Mouse (Mus musculus) heart, embryonic 14.5 days (tissue): ENCODE data around the gene Anapc1. TPM values are rescaled to one million over a fixed set of nuclear protein-coding genes. Genes with fewer than 3 reads are reported as not detected.

Experiments used
- ATAC-seq: fragments of 200-750 bp; cut with Nextera tagmentation; 2 replicates; pipeline ENCODE4 v1.8.0; 2017; ENCODE audit warnings: low read depth, moderate TSS enrichment; ENCODE audit not compliant: insufficient number of reproducible peaks, insufficient read depth, low FRiP score
- H3K27ac ChIP-seq, 2 experiments: fragments of 200-500 bp in 1 of 2; fragments of 300-500 bp in 1 of 2; sonication (generic) in 1 of 2; replicated peaks in 1 of 2; 2 replicates each; pipeline ENCODE4 v1.5.1; 2012 to 2014; ENCODE audit warnings: low read depth in 2 of 2, low read length in 2 of 2, control low read depth in 1 of 2, mild to moderate bottlenecking in 1 of 2, mixed read lengths in 1 of 2; ENCODE audit not compliant: control insufficient read depth in 1 of 2, insufficient read depth in 1 of 2
- H3K27me3 ChIP-seq: fragments of 300-500 bp; sonication (generic); 2 replicates; pipeline ENCODE4 v1.6.1; 2014; ENCODE audit warnings: mild to moderate bottlenecking, low read length, control low read depth; ENCODE audit not compliant: control insufficient read depth, insufficient read depth
- H3K36me3 ChIP-seq: fragments of 300-500 bp; sonication (generic); 2 replicates; pipeline ENCODE4 v1.6.1; 2014; ENCODE audit warnings: mild to moderate bottlenecking, control low read depth, low read length, mixed read lengths; ENCODE audit not compliant: control insufficient read depth, insufficient read depth
- H3K4me1 ChIP-seq, 2 experiments: fragments of 200-500 bp in 1 of 2; fragments of 300-500 bp in 1 of 2; sonication (generic) in 1 of 2; 2 replicates each; pipeline ENCODE4 v1.6.1; 2012 to 2014; ENCODE audit warnings: low read length in 2 of 2, control low read depth in 1 of 2, mixed read lengths in 1 of 2; ENCODE audit not compliant: control insufficient read depth in 2 of 2, insufficient read depth in 2 of 2
- H3K4me2 ChIP-seq: fragments of 300-500 bp; sonication (generic); 2 replicates; pipeline ENCODE4 v1.6.1; 2014; ENCODE audit warnings: mild to moderate bottlenecking, low read length
- H3K4me3 ChIP-seq, 2 experiments: fragments of 200-500 bp in 1 of 2; fragments of 300-500 bp in 1 of 2; sonication (generic) in 1 of 2; 2 replicates each; pipeline ENCODE4 v1.5.1; 2012 to 2014; ENCODE audit warnings: low read length in 2 of 2, mild to moderate bottlenecking in 2 of 2, control low read depth in 1 of 2, low read depth in 1 of 2, moderate library complexity in 1 of 2; ENCODE audit not compliant: control insufficient read depth in 1 of 2, insufficient read depth in 1 of 2
- H3K9ac ChIP-seq: fragments of 300-500 bp; sonication (generic); 2 replicates; pipeline ENCODE4 v1.6.1; 2014; ENCODE audit warnings: mild to moderate bottlenecking, low read length
- H3K9me3 ChIP-seq: fragments of 300-500 bp; sonication (generic); 2 replicates; pipeline ENCODE4 v1.6.1; 2016; ENCODE audit warnings: low read length, control low read depth; ENCODE audit not compliant: control insufficient read depth
- WGBS: fragments of 180-500 bp; shearing (Covaris S2); extraction: QIAGEN DNeasy Blood & Tissue Kit; methylation state at CpG from one replicate; pipeline ENCODE4 v1.1.7; 2014; 5-methylcytosine and 5-hydroxymethylcytosine counted together
- polyA plus RNA-seq: library from polyadenylated mRNA; unstranded; fragments of >200 nt; fragmentation: Nextera tagmentation; extraction: Ambion mirVana; gene quantifications from 2 replicates; pipeline ENCODE4 v1.2.1, GENCODE M21; 2014

The Anapc1 gene
- polyA plus RNA-seq, 1 experiment from 2014 or later = 51.0 TPM

DNA sequence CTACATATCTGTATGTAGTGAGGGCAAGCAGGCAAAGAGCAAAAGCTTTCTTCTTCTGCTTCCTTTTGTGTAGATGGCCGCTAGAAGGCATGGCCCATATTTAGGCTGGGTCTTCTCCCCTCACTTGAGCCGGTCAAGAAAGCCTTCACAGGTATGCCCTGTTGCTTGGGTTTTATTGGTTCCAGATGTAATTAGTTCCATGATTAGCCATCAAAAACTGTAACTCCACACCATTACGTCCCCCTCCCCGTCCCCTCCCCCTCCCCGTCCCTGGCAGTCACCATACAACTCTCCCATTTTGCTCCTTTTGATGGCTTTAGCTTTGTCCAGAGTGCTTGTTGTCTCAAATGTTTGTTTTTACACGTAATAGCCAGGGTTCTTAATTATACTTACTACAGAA lies 25.7 kb upstream of the Anapc1 start:
- WGBS = 84% methylated on average over 6 of the region's 6 CpGs
- H3K36me3 ChIP-seq = no peaks in the 10 kb centered on the region

DNA sequence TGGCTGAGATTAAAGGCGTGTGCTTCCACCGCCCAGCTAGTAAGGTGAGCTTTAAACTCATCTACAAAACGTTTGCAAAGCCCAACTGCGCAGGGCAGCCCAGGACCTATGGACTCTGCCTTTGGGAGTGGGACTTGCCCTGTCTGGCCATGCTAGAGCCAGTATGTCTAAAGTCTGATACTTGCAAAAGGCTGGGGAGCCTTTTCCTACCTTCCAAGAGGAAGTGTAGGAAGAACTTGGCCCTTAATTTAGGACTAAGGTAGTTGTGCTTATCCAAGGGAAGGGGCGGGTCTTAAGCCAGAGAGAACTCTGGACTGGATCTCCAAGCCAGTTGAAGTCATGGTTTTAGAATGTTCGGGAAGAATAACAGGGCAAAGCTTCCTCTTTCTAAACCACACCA lies 23.4 kb upstream of the Anapc1 start:
- H3K4me3 ChIP-seq = no peak overlapping the region

More for the DNA sequence above, 25.7 kb upstream of the Anapc1 start:
- Histone ChIP-seq H3K4me1 (peaks cover 10 to 25% of the 10 kb centered on the region in 2 experiments), H3K27ac (no peak overlapping the region), H3K9me3 (no peaks in the 10 kb centered on the region), H3K9ac (no peak overlapping the region), H3K27me3 (no peaks in the 10 kb centered on the region), H3K4me2 (no peak overlapping the region), H3K4me3 (no peak overlapping the region)
- no peak for ATAC-seq

DNA sequence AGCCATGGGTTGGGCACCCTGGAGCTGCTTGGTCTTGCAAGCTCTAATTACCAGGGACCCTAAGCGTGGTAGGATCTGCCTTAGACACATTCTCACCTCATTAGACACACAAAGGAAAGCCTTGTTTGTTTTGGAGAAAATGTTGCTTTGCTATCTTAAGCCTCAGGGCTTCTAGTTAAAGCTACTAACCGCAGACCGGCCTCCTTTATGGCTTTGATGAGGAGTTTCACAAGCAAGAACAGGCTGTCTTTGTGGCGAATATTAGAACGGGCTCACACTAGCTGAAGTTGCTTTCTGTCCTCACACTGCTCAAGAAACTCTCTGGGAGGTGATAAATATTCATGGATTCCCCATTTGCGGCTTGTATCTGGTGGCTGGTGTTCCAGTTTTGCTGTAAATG lies 22.1 kb upstream of the Anapc1 start:
- Histone ChIP-seq H3K27me3 (no peaks in the 10 kb centered on the region), H3K4me3 (no peak overlapping the region), H3K4me2 (no peak overlapping the region), H3K4me1 (peaks cover 2 to 10% of the 10 kb centered on the region in 2 experiments), H3K36me3 (no peaks in the 10 kb centered on the region), H3K9me3 (no peaks in the 10 kb centered on the region), H3K27ac (no peak overlapping the region), H3K9ac (no peak overlapping the region)
- no peak for ATAC-seq
- WGBS = 43% methylated on average over 6 of the region's 6 CpGs

More for the DNA sequence above, 23.4 kb upstream of the Anapc1 start:
- no peak overlapping the region for H3K27ac ChIP-seq
- H3K9me3 ChIP-seq = no peaks in the 10 kb centered on the region
- peaks cover 5 to 20% of the 10 kb centered on the region in 2 experiments for H3K4me1 ChIP-seq
- no peak overlapping the region for H3K4me2 ChIP-seq
- WGBS = 77% methylated on average over 6 of the region's 6 CpGs
- H3K27me3 ChIP-seq = no peaks in the 10 kb centered on the region
- no peak overlapping the region for H3K9ac ChIP-seq
- ATAC-seq = no peak
- H3K36me3 ChIP-seq = no peaks in the 10 kb centered on the region

DNA sequence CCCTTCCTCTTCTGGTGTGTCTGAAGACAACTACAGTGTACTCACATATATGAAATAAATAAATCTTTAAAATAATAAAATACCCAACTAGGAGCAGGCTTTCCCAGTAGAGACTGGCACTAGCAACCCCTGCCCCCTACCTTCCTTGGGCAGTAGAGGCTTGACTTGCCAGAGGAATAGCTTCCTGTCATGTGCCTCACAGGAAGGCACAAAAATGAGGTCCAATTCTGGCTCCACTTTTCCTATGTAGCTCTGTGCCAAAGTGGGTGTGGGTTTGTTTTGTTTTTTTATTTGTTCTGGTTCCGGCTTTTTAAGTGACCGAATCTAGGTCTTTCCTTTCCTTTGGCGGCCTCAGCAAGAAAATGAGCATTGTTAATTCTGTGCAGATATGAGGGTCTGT lies 17.3 kb upstream of the Anapc1 start:
- 74% methylated on average over 3 of the region's 3 CpGs for WGBS
- no peaks in the 10 kb centered on the region; a peak in 2 of 4 replicates for H3K4me1 ChIP-seq
- no peak overlapping the region for H3K9ac ChIP-seq
- no peak for ATAC-seq
- H3K27ac ChIP-seq = 0 out of 4 replicates have a peak overlapping the region, but pooled peaks of 1 of the 2 experiments have one; percentile 8
- no peaks in the 10 kb centered on the region for H3K36me3 ChIP-seq
- no peak overlapping the region for H3K4me3 ChIP-seq
- no peaks in the 10 kb centered on the region for H3K9me3 ChIP-seq
- H3K4me2 ChIP-seq = no peak overlapping the region
- no peaks in the 10 kb centered on the region for H3K27me3 ChIP-seq

DNA sequence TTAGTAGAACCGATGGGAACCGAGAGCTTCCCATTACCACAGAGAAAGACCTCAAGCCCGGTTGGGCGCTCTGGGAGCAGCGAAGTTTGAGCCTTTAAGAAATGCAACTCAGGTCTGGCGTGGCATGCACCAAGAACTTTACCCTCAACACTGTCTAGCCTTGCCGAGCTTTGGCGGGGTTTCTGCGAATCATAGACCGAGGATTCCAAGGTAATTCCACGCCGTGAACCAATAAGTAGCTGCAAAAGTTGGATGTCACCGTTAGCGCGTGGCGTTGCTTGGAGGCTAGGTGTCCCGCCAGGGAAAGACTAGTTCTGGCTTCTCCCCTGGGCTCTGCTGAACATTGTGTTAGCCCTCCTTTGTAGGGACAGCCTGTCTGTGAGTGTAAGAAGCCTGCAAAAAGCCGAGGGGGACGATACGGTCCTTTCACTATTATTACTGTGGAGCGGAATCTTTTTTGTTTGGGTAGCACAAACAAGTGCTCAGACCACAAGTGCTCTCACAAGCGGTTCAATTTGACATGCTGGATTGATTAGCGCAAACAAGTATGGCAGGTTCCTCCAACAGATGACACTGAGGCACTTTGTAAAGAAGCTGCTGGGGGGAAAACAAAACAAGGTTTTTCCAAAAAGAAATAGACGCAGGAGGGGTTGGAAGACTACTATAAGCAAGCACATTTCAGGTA lies 12.2 kb upstream of the Anapc1 start:
- no peak for ATAC-seq
- under 1% methylated on average over 24 of the region's 24 CpGs for WGBS

DNA sequence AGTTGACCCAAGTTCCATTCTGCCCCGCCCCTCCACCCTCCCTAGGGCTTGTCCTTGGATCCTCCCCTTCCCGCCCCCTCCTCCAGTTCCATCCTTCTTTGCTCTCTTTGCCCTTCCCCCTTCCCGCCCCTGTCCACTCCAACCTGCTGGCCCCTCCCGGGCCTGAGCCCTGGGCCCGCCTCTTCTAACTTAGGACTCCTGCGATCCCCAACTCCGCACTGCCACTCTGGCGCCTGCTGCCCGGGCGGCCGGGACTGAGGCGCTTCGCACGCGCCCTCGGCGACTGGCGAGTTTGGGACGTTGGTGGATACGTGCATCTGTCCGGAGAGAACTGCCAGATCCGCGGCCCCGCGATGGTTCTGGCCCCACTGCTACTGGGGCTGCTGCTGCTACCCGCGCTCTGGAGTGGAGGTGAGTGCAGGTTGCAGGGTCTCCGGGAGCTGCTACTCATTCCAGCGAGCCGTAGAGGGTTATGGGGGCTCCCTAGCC lies 11.5 kb upstream of the Anapc1 start, which contains the start of gene Mertk:
Mertk (plus strand) TSS at position 264 of the 489 bp plus-strand sequence.
- no peaks in the 10 kb centered on the region for H3K36me3 ChIP-seq
- ATAC-seq = peak; percentile 97
- H3K4me2 ChIP-seq = peak within 1 kb of the TSS; percentile 89
- no peaks in the 10 kb centered on the region for H3K9me3 ChIP-seq
- peak within 1 kb of the TSS; percentile 92 to 96 for H3K27ac ChIP-seq
- H3K4me3 ChIP-seq = peak within 1 kb of the TSS; percentile 78 to 91
- peak within 1 kb of the TSS; percentile 87 for H3K9ac ChIP-seq
- no peaks in the 10 kb centered on the region for H3K27me3 ChIP-seq
- under 1% methylated on average over 30 of the region's 30 CpGs for WGBS
- peaks cover 0 to 4% of the 10 kb centered on the region in 2 experiments; a peak in 3 of 4 replicates for H3K4me1 ChIP-seq

More for the DNA sequence above, 12.2 kb upstream of the Anapc1 start:
- Histone ChIP-seq H3K4me3 (peak overlapping the region; percentile 78 to 91), H3K9me3 (no peaks in the 10 kb centered on the region), H3K4me2 (peak overlapping the region; percentile 89), H3K27ac (peak overlapping the region; percentile 83 to 92), H3K27me3 (no peaks in the 10 kb centered on the region), H3K9ac (peak overlapping the region; percentile 87), H3K4me1 (peaks cover 0 to 4% of the 10 kb centered on the region in 2 experiments; a peak in 3 of 4 replicates), H3K36me3 (no peaks in the 10 kb centered on the region)

DNA sequence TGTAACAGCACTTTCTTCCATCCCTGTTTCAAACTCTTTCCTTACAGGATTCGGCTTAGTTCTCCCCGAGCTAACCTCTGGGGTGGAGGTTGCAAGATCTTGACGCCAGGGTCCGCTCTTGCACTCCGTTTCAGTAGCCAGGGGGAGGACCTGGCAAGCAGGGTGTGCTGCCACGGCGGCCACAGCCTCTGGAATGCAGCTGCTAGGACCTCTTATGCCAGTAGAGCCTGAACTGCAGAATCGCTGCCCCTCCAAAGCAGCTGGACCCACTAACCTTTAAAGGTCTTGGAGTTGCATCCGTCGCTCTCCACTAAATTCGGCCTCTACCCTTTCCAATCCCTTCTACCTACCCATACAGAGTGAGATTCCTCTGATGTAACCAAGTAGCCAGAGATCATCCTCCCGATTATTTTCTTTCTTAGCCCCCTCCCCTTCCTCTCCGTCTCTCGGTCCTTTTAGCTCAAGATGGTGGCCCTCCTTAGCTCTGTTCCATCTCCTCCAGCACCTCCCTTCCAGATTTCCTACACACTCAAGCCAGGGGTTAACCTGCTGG lies 11.0 kb upstream of the Anapc1 start:
- H3K9ac ChIP-seq = peak overlapping the region; percentile 87
- H3K36me3 ChIP-seq = no peaks in the 10 kb centered on the region
- peak overlapping the region; percentile 92 to 96 for H3K27ac ChIP-seq
- under 1% methylated on average over 14 of the region's 14 CpGs for WGBS
- H3K4me3 ChIP-seq = peak overlapping the region; percentile 78 to 91
- H3K9me3 ChIP-seq = no peaks in the 10 kb centered on the region
- H3K4me2 ChIP-seq = peak overlapping the region; percentile 89
- H3K27me3 ChIP-seq = no peaks in the 10 kb centered on the region
- ATAC-seq = peak; percentile 88
- peaks cover 0 to 4% of the 10 kb centered on the region in 2 experiments; a peak in 3 of 4 replicates for H3K4me1 ChIP-seq
